Mouse (Mus musculus) forebrain, postnatal 0 days (tissue): ENCODE measurements around the gene E330021D16Rik. TPM values are rescaled to one million over a fixed set of nuclear protein-coding genes. Genes with fewer than 3 reads are reported as not detected.

Experiments used
- ATAC-seq: fragments of 200-750 bp; cut with Nextera tagmentation; 2 replicates; pipeline ENCODE4 v1.8.0; 2017; ENCODE audit warnings: mild to moderate bottlenecking, moderate library complexity
- DNase-seq: peaks from one replicate; pipeline ENCODE4 v3.0.0-alpha.2; 2015
- H3K27ac ChIP-seq: fragments of 300-500 bp; sonication (generic); 2 replicates; pipeline ENCODE4 v1.5.1; 2014; ENCODE audit warnings: low read depth, mild to moderate bottlenecking, antibody characterized with exemption, low read length, moderate library complexity, mixed read lengths
- H3K27me3 ChIP-seq: fragments of 300-500 bp; sonication (generic); 2 replicates; pipeline ENCODE4 v1.6.1; 2014; ENCODE audit warnings: mild to moderate bottlenecking, low read length, mixed read lengths; ENCODE audit not compliant: insufficient read depth
- H3K36me3 ChIP-seq: fragments of 300-500 bp; sonication (generic); 2 replicates; pipeline ENCODE4 v1.6.1; 2014; ENCODE audit warnings: mild to moderate bottlenecking, moderate library complexity; ENCODE audit not compliant: insufficient read depth
- H3K4me1 ChIP-seq: fragments of 300-500 bp; sonication (generic); 2 replicates; pipeline ENCODE4 v1.6.1; 2014; ENCODE audit warnings: antibody characterized with exemption; ENCODE audit not compliant: insufficient read depth
- H3K4me2 ChIP-seq: fragments of 300-500 bp; sonication (generic); 2 replicates; pipeline ENCODE4 v1.6.1; 2014; ENCODE audit warnings: low read depth, mild to moderate bottlenecking, moderate library complexity
- H3K4me3 ChIP-seq: fragments of 300-500 bp; sonication (generic); 2 replicates; pipeline ENCODE4 v1.5.1; 2014; ENCODE audit warnings: low read depth, low read length, mixed read lengths
- H3K9ac ChIP-seq: fragments of 300-500 bp; sonication (generic); 2 replicates; pipeline ENCODE4 v1.6.1; 2014; ENCODE audit warnings: mild to moderate bottlenecking
- H3K9me3 ChIP-seq: fragments of 300-500 bp; sonication (generic); 2 replicates; pipeline ENCODE4 v1.6.1; 2016; ENCODE audit warnings: low read length
- CTCF ChIP-seq: sonication (generic); IDR thresholded peaks from 2 replicates; pipeline ENCODE4 v1.5.1; 2016; ENCODE audit warnings: antibody characterized with exemption, control low read depth, low read depth
- WGBS: fragments of 180-500 bp; shearing (Covaris S2); extraction: QIAGEN DNeasy Blood & Tissue Kit; methylation state at CpG from one replicate; pipeline ENCODE4 v1.1.7; 2014; 5-methylcytosine and 5-hydroxymethylcytosine counted together
- polyA plus RNA-seq: library from polyadenylated mRNA; unstranded; fragments of >200 nt; fragmentation: Nextera tagmentation; extraction: Ambion mirVana; gene quantifications from 2 replicates; pipeline ENCODE4 v1.2.1, GENCODE M21; 2015
- total RNA-seq: library from RNA; depleted of rRNA; stranded (reverse); fragments of >200 nt; gene quantifications from 2 replicates; pipeline ENCODE4 v1.2.3, GENCODE M21; 2014

The E330021D16Rik gene
- total and polyA plus RNA-seq, 2 experiments from 2014 or later, result 0.29 TPM; not detected in 1

- peak; percentile 64 for ATAC-seq
- 60% methylated on average over 16 of the region's 16 CpGs for WGBS
- H3K4me1 ChIP-seq, result no peaks in the 10 kb centered on the region
- no peak overlapping the region for H3K27ac ChIP-seq
- H3K36me3 ChIP-seq, result no peaks in the 10 kb centered on the region
- no peaks in the 10 kb centered on the region for H3K9me3 ChIP-seq
- peak; percentile 90 for DNase-seq
- peak; percentile 96 for TF ChIP-seq CTCF
- H3K4me2 ChIP-seq, result no peak overlapping the region
- no peaks in the 10 kb centered on the region for H3K27me3 ChIP-seq
- H3K9ac ChIP-seq, result no peak overlapping the region
- H3K4me3 ChIP-seq, result no peak overlapping the region
These were observed 6.9 kb upstream of the E330021D16Rik start for GRCm38 (mm10) chr6:136422084-136422853.

GRCm38 (mm10) chr6:136421059-136421458, 5.7 kb upstream of the E330021D16Rik start:
- Histone ChIP-seq H3K27me3 (no peaks in the 10 kb centered on the region), H3K36me3 (no peaks in the 10 kb centered on the region), H3K4me2 (no peak overlapping the region), H3K27ac (no peak overlapping the region), H3K9me3 (no peaks in the 10 kb centered on the region), H3K4me3 (no peak overlapping the region), H3K9ac (no peak overlapping the region), H3K4me1 (no peaks in the 10 kb centered on the region)
- TF ChIP-seq CTCF, result peak; percentile 31; the same call in 1 of the 2 replicates
- DNase-seq (no peak), ATAC-seq (peak; percentile 34; the same call in 1 of the 2 replicates)
- WGBS, result 62% methylated on average over 3 of the region's 3 CpGs

GRCm38 (mm10) chr6:136418889-136419835, 3.8 kb upstream of the E330021D16Rik start:
- H3K9me3 ChIP-seq, result no peaks in the 10 kb centered on the region
- ATAC-seq (no peak), DNase-seq (no peak)
- no peaks in the 10 kb centered on the region for H3K27me3 ChIP-seq
- no peak overlapping the region for H3K27ac ChIP-seq
- no peak overlapping the region for H3K4me3 ChIP-seq
- WGBS, result 75% methylated on average over 17 of the region's 17 CpGs
- no peak overlapping the region for H3K9ac ChIP-seq
- H3K4me2 ChIP-seq, result no peak overlapping the region
- no peak for TF ChIP-seq CTCF
- no peaks in the 10 kb centered on the region for H3K4me1 ChIP-seq
- H3K36me3 ChIP-seq, result no peaks in the 10 kb centered on the region

- Histone ChIP-seq H3K4me1 (no peaks in the 10 kb centered on the region), H3K27me3 (no peaks in the 10 kb centered on the region), H3K9me3 (no peaks in the 10 kb centered on the region), H3K27ac (no peak overlapping the region), H3K4me2 (no peak overlapping the region), H3K9ac (no peak overlapping the region), H3K4me3 (no peak overlapping the region), H3K36me3 (no peaks in the 10 kb centered on the region)
- WGBS, result 60% methylated on average over 8 of the region's 8 CpGs
- no peak for ATAC-seq
- no peak for DNase-seq
- TF ChIP-seq CTCF, result no peak
These were observed 3.0 kb upstream of the E330021D16Rik start for GRCm38 (mm10) chr6:136418333-136418848.

- Histone ChIP-seq H3K36me3 (no peaks in the 10 kb centered on the region), H3K4me1 (no peaks in the 10 kb centered on the region), H3K27me3 (no peaks in the 10 kb centered on the region), H3K9me3 (no peaks in the 10 kb centered on the region), H3K9ac (no peak overlapping the region), H3K4me2 (no peak overlapping the region), H3K27ac (no peak overlapping the region), H3K4me3 (no peak overlapping the region)
- no peak for ATAC-seq
- DNase-seq, result no peak
- WGBS, result 63% methylated on average over 5 of the region's 5 CpGs
- TF ChIP-seq CTCF, result no peak
These were observed 2.5 kb upstream of the E330021D16Rik start for GRCm38 (mm10) chr6:136417864-136418263.

GRCm38 (mm10) chr6:136413856-136414362, 1.5 kb downstream of the E330021D16Rik start:
- no peaks in the 10 kb centered on the region for H3K9me3 ChIP-seq
- ATAC-seq, result no peak
- no peaks in the 10 kb centered on the region for H3K4me1 ChIP-seq
- no peak overlapping the region for H3K4me3 ChIP-seq
- H3K4me2 ChIP-seq, result no peak overlapping the region
- no peaks in the 10 kb centered on the region for H3K36me3 ChIP-seq
- 83% methylated on average over 5 of the region's 5 CpGs for WGBS
- no peak overlapping the region for H3K27ac ChIP-seq
- no peaks in the 10 kb centered on the region for H3K27me3 ChIP-seq
- TF ChIP-seq CTCF, result no peak
- H3K9ac ChIP-seq, result no peak overlapping the region
- DNase-seq, result no peak
